Mouse (Mus musculus) heart, adult 8-10 months (tissue): ENCODE measurements around the gene Gm6803. TPM values are rescaled to one million over a fixed set of nuclear protein-coding genes. Genes with fewer than 3 reads are reported as not detected.
"Not testable (repeated sequence)": the region's sequence is repeated elsewhere in the genome, so short reads cannot be mapped to it uniquely, and the experiment has no call there.

Experiments
- DNase-seq: peaks from one replicate; pipeline ENCODE4 v3.0.0; 2022; ENCODE audit warnings: low spot score
- total RNA-seq, 4 experiments: library from RNA; stranded (reverse); gene quantifications; 2 replicates each; pipeline ENCODE4 v1.2.4; 2022

Gm6803 gene
- not detected for total RNA-seq

GRCm38 (mm10) chr12:88018671-88019070, at the start of gene Gm6803:
Gm6803 (minus strand) TSS chr12:88018771.
- not testable (repeated sequence) for DNase-seq

GRCm38 (mm10) chr12:88045226-88045625, 26.7 kb upstream of the Gm6803 start:
- not testable (repeated sequence) for DNase-seq

GRCm38 (mm10) chr12:88039703-88040102, 21.1 kb upstream of the Gm6803 start:
- not testable (repeated sequence) for DNase-seq

GRCm38 (mm10) chr12:88039062-88039461, 20.5 kb upstream of the Gm6803 start:
- DNase-seq: not testable (repeated sequence)

GRCm38 (mm10) chr12:88032250-88032649, 13.7 kb upstream of the Gm6803 start:
- not testable (repeated sequence) for DNase-seq

- DNase-seq: not testable (repeated sequence)
Measured at GRCm38 (mm10) chr12:88026704-88027103, 8.1 kb upstream of the Gm6803 start, which contains the start of gene Gm2056. Gm2056 (plus strand) TSS chr12:88027004.

- not testable (repeated sequence) for DNase-seq
Measured at GRCm38 (mm10) chr12:88011548-88011947, 7.0 kb downstream of the Gm6803 start, which contains the start of gene Gm2075. Gm2075 (plus strand) TSS chr12:88011848.

- DNase-seq: not testable (repeated sequence)
Measured at GRCm38 (mm10) chr12:88004118-88004517, 14.5 kb downstream of the Gm6803 start.

GRCm38 (mm10) chr12:87984000-87984399, 34.6 kb downstream of the Gm6803 start:
- not testable (repeated sequence) for DNase-seq

Other genes with a start within 250 kb of the Gm6803 start
- gene Gm21319, start 243.0 kb downstream of the Gm6803 start, total RNA-seq: not detected
- not detected for gene Gm21936, start 223.3 kb downstream of the Gm6803 start, total RNA-seq
- not detected for gene BB287469, start 202.2 kb downstream of the Gm6803 start, total RNA-seq
- not detected for gene Gm2001, start 176.4 kb downstream of the Gm6803 start, total RNA-seq
- not detected for gene Gm2016, start 144.7 kb downstream of the Gm6803 start, total RNA-seq
- gene Gm2022, start 123.4 kb downstream of the Gm6803 start, total RNA-seq: not detected
- gene Gm2035, start 98.9 kb downstream of the Gm6803 start, total RNA-seq: not detected
- gene Gm2042, start 64.7 kb downstream of the Gm6803 start, total RNA-seq: not detected
- not detected for gene Gm2075, start 6.9 kb downstream of the Gm6803 start, total RNA-seq
- gene Gm2056, start 8.2 kb upstream of the Gm6803 start, total RNA-seq: not detected
- gene Gm16368, start 64.9 kb upstream of the Gm6803 start, total RNA-seq: not detected
- gene Gm10436, start 163.3 kb upstream of the Gm6803 start, total RNA-seq: not detected
- not detected for gene Gm8332, start 231.3 kb upstream of the Gm6803 start, total RNA-seq